Mouse (Mus musculus) small intestine, adult 2 months (tissue): ENCODE results near the gene Rabac1.

ENCODE experiments used
- CTCF ChIP-seq: fragments of 200-500 bp; IDR thresholded peaks from 2 replicates; pipeline ENCODE4 v1.5.1; 2012; ENCODE audit warnings: low read depth, mild to moderate bottlenecking, control low read depth, inconsistent platforms, low read length, moderate library complexity, mixed read lengths; ENCODE audit not compliant: insufficient replicate concordance, insufficient read length; ENCODE audit errors: extremely low read depth
- POLR2A ChIP-seq: fragments of 200-500 bp; IDR thresholded peaks from 2 replicates; pipeline ENCODE4 v1.6.1; 2012; ENCODE audit warnings: low read depth, mild to moderate bottlenecking, control low read depth, inconsistent platforms, low read length, moderate library complexity

DNA sequence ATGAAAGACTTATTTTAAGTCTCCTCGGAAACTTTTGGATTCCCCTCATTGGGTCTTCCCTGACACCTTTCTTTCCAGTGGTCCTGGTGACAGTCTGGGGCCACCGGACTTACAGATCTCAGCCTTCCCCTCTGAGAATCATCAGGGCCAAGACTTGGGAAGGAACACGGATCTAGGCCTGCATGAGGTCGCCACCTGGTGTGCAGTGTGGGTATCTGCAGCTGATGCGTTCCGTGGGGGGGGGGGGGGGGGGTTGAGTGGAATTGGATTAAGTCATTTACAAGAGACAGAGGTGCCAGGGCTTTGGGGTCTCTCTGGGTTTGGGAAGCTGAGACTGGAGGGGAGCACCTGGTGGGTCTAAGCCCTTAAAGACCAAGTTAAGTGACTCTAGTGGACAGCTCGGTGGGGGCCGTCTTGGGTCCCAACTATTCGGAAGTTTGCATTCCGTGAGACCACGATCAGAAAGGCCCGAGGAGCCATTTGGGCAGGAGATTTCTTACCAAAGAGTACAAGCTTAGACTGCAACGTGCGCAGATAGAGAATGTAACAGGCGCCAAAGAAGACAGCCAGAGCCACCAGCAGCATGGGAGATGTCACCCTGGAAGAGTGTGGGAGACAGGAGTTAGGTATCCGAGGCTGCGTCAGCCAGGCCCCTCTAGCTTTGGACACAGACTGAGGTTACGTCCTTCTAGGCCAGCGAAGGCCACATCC is 1.1 kb downstream of the Rabac1 start:
- peak; percentile 68; the same call in 1 of the 2 replicates for TF ChIP-seq CTCF
- TF ChIP-seq POLR2A = no peak
